Mouse (Mus musculus): Measurements from ENCODE around the gene Klhl12.

DNA sequence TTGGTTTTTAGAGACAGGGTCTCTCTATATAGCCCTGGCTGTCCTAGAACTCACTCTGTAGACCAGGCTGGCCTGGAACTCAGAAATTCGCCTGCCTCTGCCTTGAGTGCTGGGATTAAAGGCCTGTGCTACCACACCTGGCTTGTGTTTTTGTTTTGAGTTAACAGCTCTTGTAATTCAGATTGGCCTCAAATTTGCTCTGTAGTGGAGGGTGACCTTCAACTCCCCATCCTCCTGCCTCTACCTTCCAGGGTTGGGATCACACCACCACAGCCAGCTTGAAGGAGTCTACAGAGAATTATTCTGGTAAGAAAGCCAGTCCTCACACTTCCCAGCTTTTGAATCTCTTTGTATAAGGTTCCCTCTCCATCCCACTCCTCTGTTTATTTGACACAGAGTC lies 45.6 kb downstream of the Klhl12 start:
- TF ChIP-seq CTCF (IDR thresholded peaks at IDR 0.05; ENCODE audit: low read depth) (no peak), EP300 (IDR thresholded peaks at IDR 0.05; ENCODE audit: low read depth) (no peak)

All from heart, postnatal 0 days (tissue).